Mouse (Mus musculus): Measurements from ENCODE around the gene Pde6h. TPM values are rescaled to one million over a fixed set of nuclear protein-coding genes. Genes with fewer than 3 reads are reported as not detected.

Gene Pde6h
- polyA plus RNA-seq, 1 experiment from 2014 or later = 0.27 TPM

GRCm38 (mm10) chr6:136952930-136953329 lies 29.3 kb downstream of the Pde6h start:
- Histone ChIP-seq H3K9me3 (ENCODE audit: low read length) (no peaks in the 10 kb centered on the region), H3K4me3 (ENCODE audit: low read depth, low read length) (no peak overlapping the region), H3K4me1 (ENCODE audit: insufficient read depth, low read depth, low read length) (no peaks in the 10 kb centered on the region), H3K27ac (ENCODE audit: low read length) (no peak overlapping the region), H3K4me2 (replicated peaks; ENCODE audit: low read depth, low read length) (no peak overlapping the region), H3K36me3 (ENCODE audit: insufficient read depth, low read length) (no peaks in the 10 kb centered on the region), H3K27me3 (replicated peaks; ENCODE audit: insufficient read depth, low read length) (no peaks in the 10 kb centered on the region), H3K9ac (replicated peaks; ENCODE audit: low read depth) (no peak overlapping the region)
- TF ChIP-seq CTCF (IDR thresholded peaks at IDR 0.05) (no peak), EP300 (IDR thresholded peaks at IDR 0.05) (no peak)
- DNase-seq (ENCODE audit: low spot score) = peak; percentile 69
- ATAC-seq = peak; percentile 71
- 71% methylated on average over 9 of the region's 9 CpGs for WGBS

DNA sequence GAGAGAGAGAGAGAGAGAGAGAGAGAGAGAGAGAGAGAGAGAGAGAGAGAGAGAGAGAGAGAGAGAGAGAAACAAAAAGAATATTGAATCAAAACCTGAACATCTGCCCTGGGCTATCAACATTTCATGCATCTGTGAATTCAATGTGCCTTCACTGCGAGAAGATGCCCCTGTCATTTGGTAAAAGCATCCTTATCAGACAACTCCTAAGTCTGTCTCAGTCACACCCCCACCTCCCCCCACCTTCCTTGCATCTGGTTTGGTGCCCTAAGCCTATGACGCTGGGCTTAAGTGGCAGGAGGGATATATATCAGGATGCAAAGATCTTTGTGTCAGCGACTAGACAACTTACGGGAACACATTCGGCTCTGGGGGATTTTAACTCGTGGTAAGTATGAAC lies 30.6 kb downstream of the Pde6h start:
- WGBS = 73% methylated on average over 6 of the region's 6 CpGs

GRCm38 (mm10) chr6:136954715-136955114 lies 31.1 kb downstream of the Pde6h start:
- H3K4me1 ChIP-seq (ENCODE audit: insufficient read depth, low read depth, low read length) = no peaks in the 10 kb centered on the region
- H3K9me3 ChIP-seq (ENCODE audit: low read length) = no peaks in the 10 kb centered on the region
- ATAC-seq = no peak
- no peak overlapping the region for H3K4me2 ChIP-seq (replicated peaks; ENCODE audit: low read depth, low read length)
- no peak for DNase-seq (ENCODE audit: low spot score)
- TF ChIP-seq EP300 (IDR thresholded peaks at IDR 0.05) (no peak), CTCF (IDR thresholded peaks at IDR 0.05) (no peak)
- no peaks in the 10 kb centered on the region for H3K27me3 ChIP-seq (replicated peaks; ENCODE audit: insufficient read depth, low read length)
- no peak overlapping the region for H3K9ac ChIP-seq (replicated peaks; ENCODE audit: low read depth)
- 69% methylated on average over 8 of the region's 8 CpGs for WGBS
- H3K36me3 ChIP-seq (ENCODE audit: insufficient read depth, low read length) = no peaks in the 10 kb centered on the region
- H3K27ac ChIP-seq (ENCODE audit: low read length) = no peak overlapping the region
- H3K4me3 ChIP-seq (ENCODE audit: low read depth, low read length) = no peak overlapping the region

More for the DNA sequence above, 30.6 kb downstream of the Pde6h start:
- Histone ChIP-seq H3K4me1 (ENCODE audit: insufficient read depth, low read depth, low read length) (no peaks in the 10 kb centered on the region), H3K36me3 (ENCODE audit: insufficient read depth, low read length) (no peaks in the 10 kb centered on the region), H3K27ac (ENCODE audit: low read length) (no peak overlapping the region), H3K27me3 (replicated peaks; ENCODE audit: insufficient read depth, low read length) (no peaks in the 10 kb centered on the region), H3K4me2 (replicated peaks; ENCODE audit: low read depth, low read length) (no peak overlapping the region), H3K9me3 (ENCODE audit: low read length) (no peaks in the 10 kb centered on the region), H3K4me3 (ENCODE audit: low read depth, low read length) (no peak overlapping the region), H3K9ac (replicated peaks; ENCODE audit: low read depth) (no peak overlapping the region)
- DNase-seq (ENCODE audit: low spot score) (no peak), ATAC-seq (no peak)
- TF ChIP-seq EP300 (IDR thresholded peaks at IDR 0.05) (no peak), CTCF (IDR thresholded peaks at IDR 0.05) (no peak)

- H3K4me2 ChIP-seq (replicated peaks; ENCODE audit: low read depth, low read length) = no peak overlapping the region
- no peaks in the 10 kb centered on the region for H3K36me3 ChIP-seq (ENCODE audit: insufficient read depth, low read length)
- H3K9me3 ChIP-seq (ENCODE audit: low read length) = no peaks in the 10 kb centered on the region
- H3K9ac ChIP-seq (replicated peaks; ENCODE audit: low read depth) = no peak overlapping the region
- H3K27me3 ChIP-seq (replicated peaks; ENCODE audit: insufficient read depth, low read length) = no peaks in the 10 kb centered on the region
- ATAC-seq = no peak
- H3K4me1 ChIP-seq (ENCODE audit: insufficient read depth, low read depth, low read length) = no peaks in the 10 kb centered on the region
- no peak overlapping the region for H3K27ac ChIP-seq (ENCODE audit: low read length)
- H3K4me3 ChIP-seq (ENCODE audit: low read depth, low read length) = no peak overlapping the region
- no peak for DNase-seq (ENCODE audit: low spot score)
- no peak for TF ChIP-seq EP300 (IDR thresholded peaks at IDR 0.05)
- no peak for TF ChIP-seq CTCF (IDR thresholded peaks at IDR 0.05)
- WGBS = 81% methylated on average over 3 of the region's 3 CpGs
Measured at GRCm38 (mm10) chr6:136955240-136955639, 31.6 kb downstream of the Pde6h start.

DNA sequence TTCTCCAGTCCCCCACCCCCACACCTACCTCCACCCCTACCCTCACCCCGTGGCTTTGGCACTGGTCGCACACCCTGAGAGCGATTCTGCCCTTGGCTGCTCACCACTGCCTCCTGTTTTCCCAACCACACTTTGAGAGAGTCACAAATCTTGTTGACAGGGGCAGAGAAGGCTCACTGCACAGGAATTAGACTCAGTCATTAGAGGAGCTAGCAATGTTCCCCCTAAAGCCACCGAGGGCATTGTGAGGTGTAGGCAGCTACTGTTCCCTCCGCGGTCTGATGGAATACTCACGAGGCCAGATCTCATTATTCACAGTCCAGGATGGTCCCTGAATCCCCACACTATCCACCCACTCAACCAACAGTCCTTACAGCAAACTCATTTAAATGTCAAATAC lies 33.4 kb downstream of the Pde6h start:
- WGBS = 64% methylated on average over 7 of the region's 7 CpGs
- Histone ChIP-seq H3K9me3 (ENCODE audit: low read length) (no peaks in the 10 kb centered on the region), H3K4me2 (replicated peaks; ENCODE audit: low read depth, low read length) (no peak overlapping the region), H3K9ac (replicated peaks; ENCODE audit: low read depth) (no peak overlapping the region), H3K4me3 (ENCODE audit: low read depth, low read length) (no peak overlapping the region), H3K27me3 (replicated peaks; ENCODE audit: insufficient read depth, low read length) (no peaks in the 10 kb centered on the region), H3K4me1 (ENCODE audit: insufficient read depth, low read depth, low read length) (no peaks in the 10 kb centered on the region), H3K36me3 (ENCODE audit: insufficient read depth, low read length) (no peaks in the 10 kb centered on the region), H3K27ac (ENCODE audit: low read length) (no peak overlapping the region)
- TF ChIP-seq EP300 (IDR thresholded peaks at IDR 0.05) = no peak
- DNase-seq (ENCODE audit: low spot score) (no peak), ATAC-seq (no peak)

DNA sequence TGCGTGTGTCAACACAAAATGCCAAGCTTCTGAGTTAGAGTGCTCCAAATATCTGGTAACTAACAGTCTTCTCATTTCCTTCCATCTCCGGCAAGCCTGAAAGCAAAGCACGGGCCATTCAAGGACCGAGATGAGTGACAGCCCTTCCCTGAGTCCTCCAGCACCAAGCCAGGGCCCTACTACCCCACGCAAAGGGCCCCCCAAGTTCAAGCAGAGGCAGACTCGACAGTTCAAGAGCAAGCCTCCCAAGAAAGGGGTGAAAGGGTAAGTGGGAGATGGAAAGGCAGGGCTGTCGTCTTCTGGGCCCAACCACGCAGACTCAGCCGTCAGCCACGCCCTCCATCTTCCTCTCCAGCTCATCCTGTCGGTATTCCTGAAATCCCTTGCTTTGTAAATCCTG lies 35.5 kb downstream of the Pde6h start:
- no peaks in the 10 kb centered on the region for H3K4me1 ChIP-seq (ENCODE audit: insufficient read depth, low read depth, low read length)
- H3K27me3 ChIP-seq (replicated peaks; ENCODE audit: insufficient read depth, low read length) = no peaks in the 10 kb centered on the region
- DNase-seq (ENCODE audit: low spot score) = no peak
- 42% methylated on average over 11 of the region's 11 CpGs for WGBS
- no peaks in the 10 kb centered on the region for H3K9me3 ChIP-seq (ENCODE audit: low read length)
- H3K4me3 ChIP-seq (ENCODE audit: low read depth, low read length) = no peak overlapping the region
- no peak overlapping the region for H3K27ac ChIP-seq (ENCODE audit: low read length)
- H3K9ac ChIP-seq (replicated peaks; ENCODE audit: low read depth) = no peak overlapping the region
- TF ChIP-seq EP300 (IDR thresholded peaks at IDR 0.05) (no peak), CTCF (IDR thresholded peaks at IDR 0.05) (no peak)
- H3K4me2 ChIP-seq (replicated peaks; ENCODE audit: low read depth, low read length) = no peak overlapping the region
- no peak for ATAC-seq
- no peaks in the 10 kb centered on the region for H3K36me3 ChIP-seq (ENCODE audit: insufficient read depth, low read length)

- H3K4me1 ChIP-seq (ENCODE audit: insufficient read depth, low read depth, low read length) = no peaks in the 10 kb centered on the region
- H3K4me2 ChIP-seq (replicated peaks; ENCODE audit: low read depth, low read length) = no peak overlapping the region
- 75% methylated on average over 11 of the region's 11 CpGs for WGBS
- H3K4me3 ChIP-seq (ENCODE audit: low read depth, low read length) = no peak overlapping the region
- no peak overlapping the region for H3K27ac ChIP-seq (ENCODE audit: low read length)
- no peak overlapping the region for H3K9ac ChIP-seq (replicated peaks; ENCODE audit: low read depth)
- no peaks in the 10 kb centered on the region for H3K27me3 ChIP-seq (replicated peaks; ENCODE audit: insufficient read depth, low read length)
- H3K36me3 ChIP-seq (ENCODE audit: insufficient read depth, low read length) = no peaks in the 10 kb centered on the region
- ATAC-seq = no peak
- no peaks in the 10 kb centered on the region for H3K9me3 ChIP-seq (ENCODE audit: low read length)
- DNase-seq (ENCODE audit: low spot score) = no peak
- TF ChIP-seq EP300 (IDR thresholded peaks at IDR 0.05) = no peak
- TF ChIP-seq CTCF (IDR thresholded peaks at IDR 0.05) = no peak
Measured at GRCm38 (mm10) chr6:136962957-136963356, 39.3 kb downstream of the Pde6h start.
